9 mouse cellular contexts compared by ENCODE assay signal in the genomic region with DNA sequence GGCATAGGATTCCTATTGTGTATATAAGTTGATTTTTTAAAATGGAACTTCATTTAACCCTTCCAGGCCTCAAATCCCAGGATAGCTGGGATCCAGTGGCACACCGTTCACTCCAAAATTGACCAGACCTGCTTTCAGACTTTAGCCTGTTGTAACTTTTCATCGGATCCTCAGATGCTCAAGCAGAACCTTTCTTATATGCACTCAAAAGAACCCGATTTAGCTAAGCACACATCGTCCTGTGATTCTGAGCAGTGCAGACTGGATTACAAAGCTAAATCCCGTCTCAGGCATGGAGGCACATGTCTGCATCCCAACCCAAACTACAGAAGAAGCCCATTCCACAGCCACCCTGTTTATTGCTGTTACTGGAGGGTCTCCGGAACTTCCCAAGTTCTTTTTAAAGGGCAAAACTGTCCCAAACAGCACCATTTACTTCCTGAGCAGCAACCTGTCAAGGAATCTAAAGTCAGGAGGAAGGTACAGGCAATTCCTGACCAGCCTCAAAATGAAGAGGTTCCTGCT. TPM values are rescaled to one million over a fixed set of nuclear protein-coding genes. Genes with fewer than 3 reads are reported as not detected.
A peak's percentile ranks its signal among the peaks of the same experiment; 100 is the strongest.
DNase-seq lines count a peak whose midpoint lies in the region; ATAC-seq and TF ChIP-seq lines count a peak whose summit lies in the region.
"Had no signal": no experiment of that assay in that cellular context is flagged by ENCODE, and none has a peak within 500 bp of the region (broad histone marks: within the 10 kb centered on the region; RNA-seq: fewer than 3 reads in every experiment).

No protein-coding gene starts in this region.

- peaks cover 7% of the 10 kb centered on the region for H3K36me3 ChIP-seq in embryonic facial prominence, embryonic 11.5 days (replicated peaks; ENCODE audit: control insufficient read depth, insufficient read depth, low read depth, low read length)
- H3K36me3 ChIP-seq in hindbrain, postnatal 0 days (ENCODE audit: insufficient read depth, low read length): peaks cover 28% of the 10 kb centered on the region
- H3K36me3 ChIP-seq in myocyte (ENCODE audit: control insufficient read depth, insufficient read depth): peaks cover 27% of the 10 kb centered on the region

- H3K9me3 ChIP-seq in embryonic facial prominence, embryonic 11.5 days (replicated peaks; ENCODE audit: control insufficient read depth, low read length): no peaks in the 10 kb centered on the region
- no peaks in the 10 kb centered on the region for H3K9me3 ChIP-seq in hindbrain, postnatal 0 days (ENCODE audit: low read length)

- H3K4me3 ChIP-seq in lung, adult 2 months (replicated peaks; ENCODE audit: extremely low read depth, low read depth, low read length): peak overlapping the region; percentile 93
- peak overlapping the region; percentile 96 for H3K4me3 ChIP-seq in embryonic facial prominence, embryonic 11.5 days (ENCODE audit: low read depth, low read length)
- peak overlapping the region; percentile 95 for H3K4me3 ChIP-seq in hindbrain, postnatal 0 days (ENCODE audit: low read length)
- peak overlapping the region; percentile 81 for H3K4me3 ChIP-seq in myocyte

- peak overlapping the region; percentile 100 for H3K9ac ChIP-seq in embryonic facial prominence, embryonic 11.5 days (replicated peaks; ENCODE audit: low read length)
- H3K9ac ChIP-seq in hindbrain, postnatal 0 days (replicated peaks; ENCODE audit: low read length): peak overlapping the region; percentile 99

- TF ChIP-seq POLR2A in lung, adult 2 months (IDR thresholded peaks at IDR 0.05; ENCODE audit: borderline replicate concordance, extremely low read depth, low read depth, low read length): no peak
- TF ChIP-seq POLR2A in myocyte (IDR thresholded peaks at IDR 0.05; ENCODE audit: insufficient read length, low read depth): no peak

- H3ac ChIP-seq in myocyte (ENCODE audit: control insufficient read depth, insufficient read length): peak overlapping the region; percentile 63

- H3K27me3 ChIP-seq in embryonic facial prominence, embryonic 11.5 days (ENCODE audit: control insufficient read depth, insufficient read depth, low read length): no peaks in the 10 kb centered on the region
- no peaks in the 10 kb centered on the region for H3K27me3 ChIP-seq in hindbrain, postnatal 0 days (ENCODE audit: insufficient read depth, low read length)
- H3K27me3 ChIP-seq in myocyte (ENCODE audit: control insufficient read depth, insufficient read depth, insufficient read length): no peaks in the 10 kb centered on the region

- peak overlapping the region; percentile 91 for H3K27ac ChIP-seq in embryonic facial prominence, embryonic 11.5 days (replicated peaks; ENCODE audit: low read depth, low read length)
- peak overlapping the region; percentile 91 for H3K27ac ChIP-seq in hindbrain, postnatal 0 days

- ATAC-seq in embryonic facial prominence, embryonic 11.5 days (replicated peaks; ENCODE audit: insufficient number of reproducible peaks, low FRiP score, low TSS enrichment, low read depth): no peak
- no peak for ATAC-seq in hindbrain, postnatal 0 days

- peaks cover 10% of the 10 kb centered on the region for H3K4me1 ChIP-seq in lung, adult 2 months (ENCODE audit: control insufficient read depth, insufficient read depth, low read length)
- H3K4me1 ChIP-seq in embryonic facial prominence, embryonic 11.5 days (ENCODE audit: control insufficient read depth, insufficient read depth, low read length): no peaks in the 10 kb centered on the region; the same call in 1 of the 2 replicates
- peaks cover 13% of the 10 kb centered on the region for H3K4me1 ChIP-seq in hindbrain, postnatal 0 days (ENCODE audit: insufficient read depth, low read length)

- peaks cover 41% of the 10 kb centered on the region for H3K79me2 ChIP-seq in myocyte (ENCODE audit: control insufficient read depth, insufficient read depth)

- under 1% methylated on average over 6 of the region's 6 CpGs for WGBS in lung, adult 2 months
- WGBS in embryonic facial prominence, embryonic 11.5 days: 1% methylated on average over 6 of the region's 6 CpGs
- WGBS in hindbrain, postnatal 0 days: under 1% methylated on average over 6 of the region's 6 CpGs

- H3K4me2 ChIP-seq in embryonic facial prominence, embryonic 11.5 days (ENCODE audit: low read depth, low read length): peak overlapping the region; percentile 88
- H3K4me2 ChIP-seq in hindbrain, postnatal 0 days (ENCODE audit: low read depth, low read length): peak overlapping the region; percentile 93
- peak overlapping the region; percentile 99 for H3K4me2 ChIP-seq in myocyte (ENCODE audit: low read depth)

- DNase-seq in lung, adult 2 months: no peak
- no peak for DNase-seq in lung, postnatal 25 days (ENCODE audit: low spot score)
- no peak for DNase-seq in embryonic facial prominence, embryonic 11.5 days (ENCODE audit: low spot score)
- DNase-seq in hindbrain, postnatal 0 days (ENCODE audit: low spot score): no peak
- no peak for DNase-seq in frontal cortex, postnatal 36 days (ENCODE audit: low spot score in 2 of 2)
- no peak for DNase-seq in cerebellum, postnatal 10 days
- no peak for DNase-seq in adrenal gland, postnatal 4 days (ENCODE audit: low spot score in 2 of 2)

- TF ChIP-seq CTCF in lung, adult 2 months (IDR thresholded peaks at IDR 0.05; ENCODE audit: insufficient read depth, low read length): no peak
- TF ChIP-seq CTCF in hindbrain, postnatal 0 days (IDR thresholded peaks at IDR 0.05; ENCODE audit: low read depth): no peak

TF ChIP-seq in myocyte, 11 proteins besides CTCF, POLR2A, EP300 and RAD21:
- TF ChIP-seq POLR2AphosphoS2 (IDR thresholded peaks at IDR 0.05; ENCODE audit: insufficient read length, low read depth): peak; percentile 47
- no peak for TF ChIP-seq MAX (IDR thresholded peaks at IDR 0.05; ENCODE audit: low read depth)

RNA-seq across cellular contexts. Expression of a gene that starts 0.8 kb away (rescaled TPM):
- 1,255 and 1,630 TPM in 2 replicates for polyA plus RNA-seq in lung, adult 2 months (2012; rRNA removed)
- 1,418 and 1,436 TPM in 2 replicates for polyA plus RNA-seq in embryonic facial prominence, embryonic 11.5 days (2014; fragmentation: Nextera tagmentation; extraction: Ambion mirVana)
- 1,377 and 1,807 TPM in 2 replicates for total RNA-seq in hindbrain, postnatal 0 days (2014; rRNA removed)
- 800 and 828 TPM in 2 replicates for polyA plus RNA-seq in hindbrain, postnatal 0 days (2015; fragmentation: Nextera tagmentation; extraction: Ambion mirVana)
- 6,110 TPM for polyA plus RNA-seq in myocyte (2012; fragmentation: generic; extraction: Trizol)
- total RNA-seq in adrenal gland, postnatal 4 days (2021): 1,000 to 10,000 TPM; 2,237 to 2,371 TPM

RNA-seq across cellular contexts. Expression of a gene that starts 3.5 kb away (rescaled TPM):
- 125 and 221 TPM in 2 replicates for polyA plus RNA-seq in lung, adult 2 months (2012; rRNA removed)
- polyA plus RNA-seq in embryonic facial prominence, embryonic 11.5 days (2014; fragmentation: Nextera tagmentation; extraction: Ambion mirVana): 1,561 and 1,602 TPM in 2 replicates
- total RNA-seq in hindbrain, postnatal 0 days (2014; rRNA removed): 743 and 824 TPM in 2 replicates
- polyA plus RNA-seq in hindbrain, postnatal 0 days (2015; fragmentation: Nextera tagmentation; extraction: Ambion mirVana): 768 and 794 TPM in 2 replicates
- polyA plus RNA-seq in myocyte (2012; fragmentation: generic; extraction: Trizol): 2,217 TPM
- 1,000 to 10,000 TPM; 1,454 to 1,477 TPM for total RNA-seq in adrenal gland, postnatal 4 days (2021)

RNA-seq across cellular contexts. Expression of a gene that starts 8.3 kb away (rescaled TPM):
- polyA plus RNA-seq in lung, adult 2 months (2012; rRNA removed): 3.1 TPM in 2 replicates
- 0.20 TPM in 1 of 2 replicates, not detected in the other for polyA plus RNA-seq in embryonic facial prominence, embryonic 11.5 days (2014; fragmentation: Nextera tagmentation; extraction: Ambion mirVana)
- total RNA-seq in hindbrain, postnatal 0 days (2014; rRNA removed): not detected in 2 replicates
- polyA plus RNA-seq in hindbrain, postnatal 0 days (2015; fragmentation: Nextera tagmentation; extraction: Ambion mirVana): 0.15 TPM in 1 of 2 replicates, not detected in the other
- 3.6 TPM for polyA plus RNA-seq in myocyte (2012; fragmentation: generic; extraction: Trizol)
- not detected for total RNA-seq in adrenal gland, postnatal 4 days (2021)
- total RNA-seq: megakaryocyte progenitor cell, adult 5-6 weeks had no signal

RNA-seq across cellular contexts. Expression of a gene that starts 8.5 kb away (rescaled TPM):
- 151 and 195 TPM in 2 replicates for polyA plus RNA-seq in lung, adult 2 months (2012; rRNA removed)
- 0.52 and 0.67 TPM in 2 replicates for polyA plus RNA-seq in embryonic facial prominence, embryonic 11.5 days (2014; fragmentation: Nextera tagmentation; extraction: Ambion mirVana)
- 5.8 and 8.0 TPM in 2 replicates for total RNA-seq in hindbrain, postnatal 0 days (2014; rRNA removed)
- 2.1 and 3.0 TPM in 2 replicates for polyA plus RNA-seq in hindbrain, postnatal 0 days (2015; fragmentation: Nextera tagmentation; extraction: Ambion mirVana)
- polyA plus RNA-seq in myocyte (2012; fragmentation: generic; extraction: Trizol): 7.2 TPM
- 10 to 100 TPM; 18.8 to 23.1 TPM for total RNA-seq in adrenal gland, postnatal 4 days (2021)

RNA-seq across cellular contexts. Expression of a gene that starts 24.1 kb away (rescaled TPM):
- polyA plus RNA-seq in lung, adult 2 months (2012; rRNA removed): 112 and 120 TPM in 2 replicates
- polyA plus RNA-seq in embryonic facial prominence, embryonic 11.5 days (2014; fragmentation: Nextera tagmentation; extraction: Ambion mirVana): 12.6 TPM in 2 replicates
- 32.9 and 43.6 TPM in 2 replicates for total RNA-seq in hindbrain, postnatal 0 days (2014; rRNA removed)
- 43.8 and 45.9 TPM in 2 replicates for polyA plus RNA-seq in hindbrain, postnatal 0 days (2015; fragmentation: Nextera tagmentation; extraction: Ambion mirVana)
- polyA plus RNA-seq in myocyte (2012; fragmentation: generic; extraction: Trizol): 67.2 TPM
- total RNA-seq in adrenal gland, postnatal 4 days (2021): 100 to 1,000 TPM in 1 of 2 experiments, 10 to 100 TPM in 1; 98.0 to 104 TPM
